Mouse (Mus musculus): ENCODE data around the gene Me3. TPM values are rescaled to one million over a fixed set of nuclear protein-coding genes. Genes with fewer than 3 reads are reported as not detected.

The Me3 gene
- polyA plus RNA-seq, 1 experiment from 2014 or later, result 12.1 TPM

GRCm38 (mm10) chr7:89843121-89843520 lies 210.9 kb downstream of the Me3 start:
- no peak for DNase-seq (ENCODE audit: low read depth, low spot score)
- CTCF ChIA-PET, result interaction anchor here (2.3 kb wide), 1 partner anchor 48 kb away, joined by 6 read pairs; no protein-coding TSS in a partner anchor
- H3K27me3 ChIP-seq, result no peaks in the 10 kb centered on the region
- in situ Hi-C loops (cut with MboI; ENCODE audit: low pct_unique_long_range_greater_than_20kb), result loop anchor here (10.0 kb wide), 1 partner anchor 208 kb away; the partner anchor contains the start of gene Me3
- TF ChIP-seq CTCF (IDR thresholded peaks at IDR 0.05), result no peak
- ATAC-seq, result no peak
- POLR2A ChIA-PET, result no interaction called here

GRCm38 (mm10) chr7:89843533-89843932 lies 211.3 kb downstream of the Me3 start:
- ATAC-seq, result no peak
- peak; percentile 57 for TF ChIP-seq CTCF (IDR thresholded peaks at IDR 0.05)
- DNase-seq (ENCODE audit: low read depth, low spot score), result no peak
- ChIA-PET POLR2A (no interaction called here), CTCF (interaction anchor here (2.3 kb wide), 1 partner anchor 48 kb away, joined by 6 read pairs; no protein-coding TSS in a partner anchor)
- no peaks in the 10 kb centered on the region for H3K27me3 ChIP-seq
- in situ Hi-C loops (cut with MboI; ENCODE audit: low pct_unique_long_range_greater_than_20kb), result loop anchor here (10.0 kb wide), 1 partner anchor 209 kb away; the partner anchor contains the start of gene Me3

- ATAC-seq (no peak), DNase-seq (ENCODE audit: low read depth, low spot score) (no peak)
- TF ChIP-seq CTCF (IDR thresholded peaks at IDR 0.05), result no peak
- CTCF ChIA-PET, result no interaction called here
- in situ Hi-C loops (cut with MboI; ENCODE audit: low pct_unique_long_range_greater_than_20kb), result loop anchor here (10.0 kb wide), 1 partner anchor 211 kb away; the partner anchor contains the start of gene Me3
- POLR2A ChIA-PET, result no interaction called here
- H3K27me3 ChIP-seq, result no peaks in the 10 kb centered on the region
These were observed 213.5 kb downstream of the Me3 start for GRCm38 (mm10) chr7:89845669-89846068.

- CTCF ChIA-PET, result interaction anchor here (1.0 to 1.9 kb wide), 3 partner anchors 9 to 70 kb away, joined by 3 to 5 read pairs (median 3); no protein-coding TSS in a partner anchor
- in situ Hi-C loops (cut with MboI; ENCODE audit: low pct_unique_long_range_greater_than_20kb), result loop anchor here (5.0 kb wide), 1 partner anchor 348 kb away; no protein-coding TSS in a partner anchor
- POLR2A ChIA-PET, result interaction anchor here (0.8 kb wide), 1 partner anchor 9 kb away, joined by 3 read pairs; no protein-coding TSS in a partner anchor
These were observed 218.3 kb downstream of the Me3 start for GRCm38 (mm10) chr7:89850510-89850909.

GRCm38 (mm10) chr7:89852158-89853095 lies 220.2 kb downstream of the Me3 start:
- ATAC-seq (no peak), DNase-seq (ENCODE audit: low read depth, low spot score) (no peak)
- no peaks in the 10 kb centered on the region for H3K27me3 ChIP-seq
- ChIA-PET CTCF (interaction anchor here (0.7 kb wide), 1 partner anchor 10 kb away, joined by 3 read pairs; no protein-coding TSS in a partner anchor), POLR2A (interaction anchor here (0.7 kb wide), 1 partner anchor 412 kb away, joined by 3 read pairs; no protein-coding TSS in a partner anchor)
- TF ChIP-seq CTCF (IDR thresholded peaks at IDR 0.05), result no peak
- in situ Hi-C loops (cut with MboI; ENCODE audit: low pct_unique_long_range_greater_than_20kb), result loop anchor here (5.0 kb wide), 1 partner anchor 350 kb away; no protein-coding TSS in a partner anchor

More at GRCm38 (mm10) chr7:89850510-89850909, 218.3 kb downstream of the Me3 start:
- no peak for TF ChIP-seq CTCF (IDR thresholded peaks at IDR 0.05)
- H3K27me3 ChIP-seq, result no peaks in the 10 kb centered on the region
- ATAC-seq, result peak; percentile 57
- no peak for DNase-seq (ENCODE audit: low read depth, low spot score)

GRCm38 (mm10) chr7:89853131-89853530 lies 220.9 kb downstream of the Me3 start:
- ChIA-PET POLR2A (interaction anchor here (0.7 kb wide), 1 partner anchor 412 kb away, joined by 3 read pairs; no protein-coding TSS in a partner anchor), CTCF (no interaction called here)
- no peak for ATAC-seq
- no peak for DNase-seq (ENCODE audit: low read depth, low spot score)
- no peak for TF ChIP-seq CTCF (IDR thresholded peaks at IDR 0.05)
- H3K27me3 ChIP-seq, result no peaks in the 10 kb centered on the region
- in situ Hi-C loops (cut with MboI; ENCODE audit: low pct_unique_long_range_greater_than_20kb), result loop anchor here (5.0 kb wide), 1 partner anchor 351 kb away; no protein-coding TSS in a partner anchor

- no peak for ATAC-seq
These were observed 223.0 kb downstream of the Me3 start for GRCm38 (mm10) chr7:89855196-89855595.

GRCm38 (mm10) chr7:89856440-89857217 lies 224.4 kb downstream of the Me3 start:
- TF ChIP-seq CTCF (IDR thresholded peaks at IDR 0.05), result no peak
- no peak for DNase-seq (ENCODE audit: low read depth, low spot score)
- ChIA-PET POLR2A (interaction anchor here (1.5 kb wide), 1 partner anchor 8 kb away, joined by 3 read pairs; no protein-coding TSS in a partner anchor), CTCF (no interaction called here)
- H3K27me3 ChIP-seq, result no peaks in the 10 kb centered on the region
- in situ Hi-C loops (cut with MboI; ENCODE audit: low pct_unique_long_range_greater_than_20kb), result no loop called here
- no peak for ATAC-seq

More at GRCm38 (mm10) chr7:89855196-89855595, 223.0 kb downstream of the Me3 start:
- no peak for TF ChIP-seq CTCF (IDR thresholded peaks at IDR 0.05)
- ChIA-PET POLR2A (interaction anchor here (0.6 to 1.5 kb wide), 2 partner anchors 10 to 371 kb away, joined by 3 to 4 read pairs; no protein-coding TSS in a partner anchor), CTCF (interaction anchor here (1.9 kb wide), 1 partner anchor 12 kb away, joined by 7 read pairs; no protein-coding TSS in a partner anchor)
- no peak for DNase-seq (ENCODE audit: low read depth, low spot score)
- no peaks in the 10 kb centered on the region for H3K27me3 ChIP-seq
- in situ Hi-C loops (cut with MboI; ENCODE audit: low pct_unique_long_range_greater_than_20kb), result no loop called here

GRCm38 (mm10) chr7:89864769-89865168 lies 232.6 kb downstream of the Me3 start:
- in situ Hi-C loops (cut with MboI; ENCODE audit: low pct_unique_long_range_greater_than_20kb), result no loop called here
- no peaks in the 10 kb centered on the region for H3K27me3 ChIP-seq
- TF ChIP-seq CTCF (IDR thresholded peaks at IDR 0.05), result peak; percentile 26
- ATAC-seq (no peak), DNase-seq (ENCODE audit: low read depth, low spot score) (no peak)
- POLR2A ChIA-PET, result interaction anchor here (1.3 kb wide), 1 partner anchor 9 kb away, joined by 3 read pairs; no protein-coding TSS in a partner anchor
- CTCF ChIA-PET, result interaction anchor here (1.0 to 1.2 kb wide), 2 partner anchors 11 to 23 kb away, joined by 3 read pairs; no protein-coding TSS in a partner anchor

Measured in Patski (cell line).